Mouse (Mus musculus): ENCODE data around the gene Gm20422. TPM values are rescaled to one million over a fixed set of nuclear protein-coding genes. Genes with fewer than 3 reads are reported as not detected.

Gm20422 gene
- total and polyA plus RNA-seq, 2 experiments = not detected

- DNase-seq (ENCODE audit: extremely low read depth, low read depth, low spot score) = no peak
- Histone ChIP-seq H3K4me1 (ENCODE audit: control insufficient read depth, insufficient read depth, low read length) (no peaks in the 10 kb centered on the region), H3K9ac (ENCODE audit: low read depth, low read length) (no peak overlapping the region), H3K36me3 (ENCODE audit: control insufficient read depth, insufficient read depth, low read length) (peaks cover 14% of the 10 kb centered on the region), H3K27ac (replicated peaks; ENCODE audit: insufficient read depth, low read depth, low read length) (no peak overlapping the region), H3K79me2 (ENCODE audit: control insufficient read depth, insufficient read depth, low read length) (no peaks in the 10 kb centered on the region), H3K27me3 (ENCODE audit: control insufficient read depth, insufficient read depth, low read length) (no peaks in the 10 kb centered on the region), H3K4me3 (ENCODE audit: insufficient read depth, low read depth, low read length) (no peak overlapping the region)
- 97% methylated on average over 5 of the region's 5 CpGs for WGBS
- no peak for TF ChIP-seq POLR2A (IDR thresholded peaks at IDR 0.05; ENCODE audit: extremely low read depth, insufficient read depth, low read length)
- no peak for TF ChIP-seq CTCF (IDR thresholded peaks at IDR 0.05; ENCODE audit: low read depth, low read length)
Observed at GRCm38 (mm10) chr8:69758316-69758715, 16.4 kb downstream of the Gm20422 start.

GRCm38 (mm10) chr8:69752437-69752836 lies 22.2 kb downstream of the Gm20422 start:
- 93% methylated on average over 2 of the region's 2 CpGs for WGBS
- Histone ChIP-seq H3K4me1 (ENCODE audit: control insufficient read depth, insufficient read depth, low read length) (no peaks in the 10 kb centered on the region; the same call in 1 of the 2 replicates), H3K4me3 (ENCODE audit: insufficient read depth, low read depth, low read length) (no peak overlapping the region), H3K27me3 (ENCODE audit: control insufficient read depth, insufficient read depth, low read length) (no peaks in the 10 kb centered on the region), H3K27ac (replicated peaks; ENCODE audit: insufficient read depth, low read depth, low read length) (no peak overlapping the region), H3K9ac (ENCODE audit: low read depth, low read length) (no peak overlapping the region), H3K36me3 (ENCODE audit: control insufficient read depth, insufficient read depth, low read length) (peaks cover 6% of the 10 kb centered on the region), H3K79me2 (ENCODE audit: control insufficient read depth, insufficient read depth, low read length) (peaks cover 2% of the 10 kb centered on the region; the same call in 1 of the 2 replicates)
- no peak for TF ChIP-seq CTCF (IDR thresholded peaks at IDR 0.05; ENCODE audit: low read depth, low read length)
- no peak for TF ChIP-seq POLR2A (IDR thresholded peaks at IDR 0.05; ENCODE audit: extremely low read depth, insufficient read depth, low read length)
- DNase-seq (ENCODE audit: extremely low read depth, low read depth, low spot score) = no peak

GRCm38 (mm10) chr8:69749544-69750454 lies 24.9 kb downstream of the Gm20422 start, which contains the start of gene Zfp963:
Gene Zfp963 (minus strand): TSS chr8:69749970.
- H3K4me3 ChIP-seq (ENCODE audit: insufficient read depth, low read depth, low read length) = peak within 1 kb of the TSS; percentile 82
- H3K9ac ChIP-seq (ENCODE audit: low read depth, low read length) = peak within 1 kb of the TSS; percentile 95
- peak; percentile 95 for DNase-seq (ENCODE audit: extremely low read depth, low read depth, low spot score)
- peak within 1 kb of the TSS; percentile 95 for H3K27ac ChIP-seq (replicated peaks; ENCODE audit: insufficient read depth, low read depth, low read length)
- no peak for TF ChIP-seq CTCF (IDR thresholded peaks at IDR 0.05; ENCODE audit: low read depth, low read length)
- peak; percentile 90 for TF ChIP-seq POLR2A (IDR thresholded peaks at IDR 0.05; ENCODE audit: extremely low read depth, insufficient read depth, low read length)
- H3K27me3 ChIP-seq (ENCODE audit: control insufficient read depth, insufficient read depth, low read length) = no peaks in the 10 kb centered on the region
- 4% methylated on average over 48 of the region's 48 CpGs for WGBS
- no peaks in the 10 kb centered on the region; the same call in 1 of the 2 replicates for H3K4me1 ChIP-seq (ENCODE audit: control insufficient read depth, insufficient read depth, low read length)
- H3K79me2 ChIP-seq (ENCODE audit: control insufficient read depth, insufficient read depth, low read length) = peaks cover 2% of the 10 kb centered on the region; the same call in 1 of the 2 replicates
- no peaks in the 10 kb centered on the region for H3K36me3 ChIP-seq (ENCODE audit: control insufficient read depth, insufficient read depth, low read length)

GRCm38 (mm10) chr8:69741231-69741630 lies 33.5 kb downstream of the Gm20422 start:
- WGBS = 81% methylated on average over 2 of the region's 2 CpGs

GRCm38 (mm10) chr8:69740763-69741162 lies 33.9 kb downstream of the Gm20422 start:
- no peaks in the 10 kb centered on the region for H3K4me1 ChIP-seq (ENCODE audit: control insufficient read depth, insufficient read depth, low read length)
- no peaks in the 10 kb centered on the region for H3K79me2 ChIP-seq (ENCODE audit: control insufficient read depth, insufficient read depth, low read length)
- H3K27ac ChIP-seq (replicated peaks; ENCODE audit: insufficient read depth, low read depth, low read length) = no peak overlapping the region
- H3K36me3 ChIP-seq (ENCODE audit: control insufficient read depth, insufficient read depth, low read length) = peaks cover 17% of the 10 kb centered on the region
- H3K4me3 ChIP-seq (ENCODE audit: insufficient read depth, low read depth, low read length) = no peak overlapping the region
- TF ChIP-seq CTCF (IDR thresholded peaks at IDR 0.05; ENCODE audit: low read depth, low read length) (no peak), POLR2A (IDR thresholded peaks at IDR 0.05; ENCODE audit: extremely low read depth, insufficient read depth, low read length) (no peak)
- 82% methylated on average over 6 of the region's 6 CpGs for WGBS
- DNase-seq (ENCODE audit: extremely low read depth, low read depth, low spot score) = no peak
- H3K27me3 ChIP-seq (ENCODE audit: control insufficient read depth, insufficient read depth, low read length) = no peaks in the 10 kb centered on the region
- H3K9ac ChIP-seq (ENCODE audit: low read depth, low read length) = no peak overlapping the region

More at GRCm38 (mm10) chr8:69741231-69741630, 33.5 kb downstream of the Gm20422 start:
- Histone ChIP-seq H3K36me3 (ENCODE audit: control insufficient read depth, insufficient read depth, low read length) (peaks cover 17% of the 10 kb centered on the region), H3K4me1 (ENCODE audit: control insufficient read depth, insufficient read depth, low read length) (no peaks in the 10 kb centered on the region), H3K27ac (replicated peaks; ENCODE audit: insufficient read depth, low read depth, low read length) (no peak overlapping the region), H3K9ac (ENCODE audit: low read depth, low read length) (no peak overlapping the region), H3K79me2 (ENCODE audit: control insufficient read depth, insufficient read depth, low read length) (no peaks in the 10 kb centered on the region), H3K27me3 (ENCODE audit: control insufficient read depth, insufficient read depth, low read length) (no peaks in the 10 kb centered on the region), H3K4me3 (ENCODE audit: insufficient read depth, low read depth, low read length) (no peak overlapping the region)
- no peak for TF ChIP-seq POLR2A (IDR thresholded peaks at IDR 0.05; ENCODE audit: extremely low read depth, insufficient read depth, low read length)
- no peak for DNase-seq (ENCODE audit: extremely low read depth, low read depth, low spot score)

- Histone ChIP-seq H3K4me1 (ENCODE audit: control insufficient read depth, insufficient read depth, low read length) (no peaks in the 10 kb centered on the region), H3K36me3 (ENCODE audit: control insufficient read depth, insufficient read depth, low read length) (no peaks in the 10 kb centered on the region), H3K9ac (ENCODE audit: low read depth, low read length) (no peak overlapping the region), H3K27ac (replicated peaks; ENCODE audit: insufficient read depth, low read depth, low read length) (no peak overlapping the region), H3K79me2 (ENCODE audit: control insufficient read depth, insufficient read depth, low read length) (no peaks in the 10 kb centered on the region), H3K27me3 (ENCODE audit: control insufficient read depth, insufficient read depth, low read length) (no peaks in the 10 kb centered on the region), H3K4me3 (ENCODE audit: insufficient read depth, low read depth, low read length) (no peak overlapping the region)
- DNase-seq (ENCODE audit: extremely low read depth, low read depth, low spot score) = no peak
- 66% methylated on average over 1 of the region's 1 CpGs for WGBS
- no peak for TF ChIP-seq CTCF (IDR thresholded peaks at IDR 0.05; ENCODE audit: low read depth, low read length)
- TF ChIP-seq POLR2A (IDR thresholded peaks at IDR 0.05; ENCODE audit: extremely low read depth, insufficient read depth, low read length) = no peak
Observed at GRCm38 (mm10) chr8:69735495-69735894, 39.2 kb downstream of the Gm20422 start.

Measured in liver, adult 2 months (tissue).